Mouse (Mus musculus) hindbrain, embryonic 15.5 days (tissue): Measurements from ENCODE around the gene Ttc12. TPM values are rescaled to one million over a fixed set of nuclear protein-coding genes. Genes with fewer than 3 reads are reported as not detected.

ENCODE experiments used
- ATAC-seq: fragments of 200-750 bp; cut with Nextera tagmentation; 2 replicates; pipeline ENCODE4 v1.8.0; 2017; ENCODE audit warnings: low read depth, moderate number of reproducible peaks, moderate TSS enrichment; ENCODE audit not compliant: low FRiP score
- H3K27ac ChIP-seq: fragments of 300-500 bp; sonication (generic); replicated peaks from 2 replicates; pipeline ENCODE4 v1.5.1; 2015; ENCODE audit warnings: mild to moderate bottlenecking, inconsistent platforms
- H3K27me3 ChIP-seq: fragments of 300-500 bp; sonication (generic); 2 replicates; pipeline ENCODE4 v1.6.1; 2015; ENCODE audit warnings: control low read depth, inconsistent platforms
- H3K36me3 ChIP-seq: fragments of 300-500 bp; sonication (generic); 2 replicates; pipeline ENCODE4 v1.6.1; 2015; ENCODE audit warnings: control low read depth, inconsistent platforms
- H3K4me1 ChIP-seq: fragments of 300-500 bp; sonication (generic); replicated peaks from 2 replicates; pipeline ENCODE4 v1.6.1; 2015; ENCODE audit warnings: control low read depth, inconsistent platforms
- H3K4me2 ChIP-seq: fragments of 300-500 bp; sonication (generic); 2 replicates; pipeline ENCODE4 v1.6.1; 2015; ENCODE audit warnings: moderate library complexity, mild to moderate bottlenecking, inconsistent platforms
- H3K4me3 ChIP-seq: fragments of 300-500 bp; sonication (generic); 2 replicates; pipeline ENCODE4 v1.5.1; 2015; ENCODE audit warnings: mild to moderate bottlenecking, inconsistent platforms
- H3K9ac ChIP-seq: fragments of 300-500 bp; sonication (generic); 2 replicates; pipeline ENCODE4 v1.6.1; 2015; ENCODE audit warnings: inconsistent platforms
- H3K9me3 ChIP-seq: fragments of 300-500 bp; sonication (generic); 2 replicates; pipeline ENCODE4 v1.6.1; 2016; ENCODE audit warnings: control low read depth, inconsistent platforms
- WGBS: fragments of 180-500 bp; shearing (Covaris S2); methylation state at CpG from one replicate; pipeline ENCODE4 v1.1.7; 2015; 5-methylcytosine and 5-hydroxymethylcytosine counted together
- polyA plus RNA-seq: library from polyadenylated mRNA; unstranded; fragments of >200 nt; fragmentation: Nextera tagmentation; extraction: Ambion mirVana; gene quantifications from 2 replicates; pipeline ENCODE4 v1.2.1, GENCODE M21; 2015

The Ttc12 gene
- polyA plus RNA-seq, 1 experiment from 2014 or later = 2.3 TPM

GRCm38 (mm10) chr9:49442621-49443020 is 43.4 kb downstream of the Ttc12 start:
- Histone ChIP-seq H3K9ac (no peak overlapping the region), H3K4me3 (no peak overlapping the region), H3K27ac (no peak overlapping the region), H3K4me1 (no peaks in the 10 kb centered on the region), H3K27me3 (no peaks in the 10 kb centered on the region), H3K36me3 (no peaks in the 10 kb centered on the region), H3K9me3 (no peaks in the 10 kb centered on the region), H3K4me2 (no peak overlapping the region)
- ATAC-seq = no peak
- WGBS = 73% methylated on average over 3 of the region's 3 CpGs

DNA sequence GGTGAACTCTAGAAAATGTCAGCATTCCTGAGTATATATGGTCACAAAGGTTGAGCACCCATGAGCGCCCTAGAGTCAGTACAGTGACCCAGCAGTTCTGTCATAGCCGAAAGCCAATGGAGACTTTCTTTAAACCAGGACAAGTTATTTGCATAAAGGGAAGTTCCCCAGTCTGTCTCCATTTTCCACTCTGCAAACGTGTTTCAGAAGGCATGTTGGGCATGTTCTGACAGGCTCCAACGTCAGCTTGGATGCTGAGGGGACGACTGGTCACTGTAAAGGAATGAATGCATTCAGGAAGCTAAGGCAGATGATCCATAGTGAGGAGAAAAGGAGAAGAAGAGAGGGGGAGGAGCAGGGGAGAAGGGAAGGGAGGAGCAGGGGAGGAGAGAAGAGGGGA is 58.5 kb downstream of the Ttc12 start:
- no peak for ATAC-seq
- H3K4me2 ChIP-seq = no peak overlapping the region
- WGBS = 78% methylated on average over 5 of the region's 5 CpGs
- no peak overlapping the region for H3K9ac ChIP-seq
- H3K36me3 ChIP-seq = no peaks in the 10 kb centered on the region
- H3K4me1 ChIP-seq = no peaks in the 10 kb centered on the region
- H3K27ac ChIP-seq = no peak overlapping the region
- no peaks in the 10 kb centered on the region for H3K27me3 ChIP-seq
- no peaks in the 10 kb centered on the region for H3K9me3 ChIP-seq
- H3K4me3 ChIP-seq = no peak overlapping the region

DNA sequence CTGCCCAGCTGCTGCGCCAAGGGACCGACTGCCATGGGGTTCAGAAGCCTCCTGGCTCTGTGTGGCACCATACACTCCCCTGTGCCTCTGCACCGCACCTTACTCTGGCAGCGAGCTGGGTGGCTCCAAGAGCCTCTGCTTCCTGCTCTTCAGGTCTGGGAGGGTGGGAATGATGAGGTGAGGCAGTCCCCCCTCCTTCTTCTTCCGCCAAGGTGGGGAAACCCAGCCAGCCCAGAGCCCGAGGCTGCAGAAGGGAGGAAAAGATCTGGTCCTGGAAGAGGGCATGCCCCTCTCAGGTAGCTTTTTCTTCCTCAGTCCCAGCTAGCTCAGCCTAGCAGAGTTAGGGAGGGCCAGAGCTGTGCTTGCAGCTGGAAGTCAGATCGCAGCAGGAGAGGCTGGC is 59.1 kb downstream of the Ttc12 start, which contains the start of gene Ankk1:
Gene Ankk1, minus strand, starts transcription at position 101 of the 400 bp plus-strand sequence.
- H3K4me3 ChIP-seq = no peak within 1 kb of the TSS
- no peak within 1 kb of the TSS for H3K9ac ChIP-seq
- no peaks in the 10 kb centered on the region for H3K9me3 ChIP-seq
- ATAC-seq = no peak
- H3K4me2 ChIP-seq = no peak within 1 kb of the TSS
- no peaks in the 10 kb centered on the region for H3K4me1 ChIP-seq
- WGBS = 81% methylated on average over 7 of the region's 7 CpGs
- H3K36me3 ChIP-seq = no peaks in the 10 kb centered on the region
- H3K27ac ChIP-seq = no peak within 1 kb of the TSS
- H3K27me3 ChIP-seq = no peaks in the 10 kb centered on the region

- no peak for ATAC-seq
- Histone ChIP-seq H3K4me3 (no peak overlapping the region), H3K4me2 (no peak overlapping the region), H3K4me1 (no peaks in the 10 kb centered on the region), H3K36me3 (no peaks in the 10 kb centered on the region), H3K27ac (no peak overlapping the region), H3K9me3 (no peaks in the 10 kb centered on the region), H3K9ac (no peak overlapping the region), H3K27me3 (no peaks in the 10 kb centered on the region)
- WGBS = 38% methylated on average over 1 of the region's 1 CpGs
These were observed 60.4 kb downstream of the Ttc12 start for GRCm38 (mm10) chr9:49425585-49425984.

- Histone ChIP-seq H3K9ac (no peak overlapping the region), H3K4me1 (no peaks in the 10 kb centered on the region), H3K27ac (no peak overlapping the region), H3K36me3 (no peaks in the 10 kb centered on the region), H3K4me2 (no peak overlapping the region), H3K4me3 (no peak overlapping the region), H3K27me3 (no peaks in the 10 kb centered on the region), H3K9me3 (no peaks in the 10 kb centered on the region)
- ATAC-seq = no peak
- WGBS = 91% methylated on average over 5 of the region's 5 CpGs
These were observed 62.2 kb downstream of the Ttc12 start for GRCm38 (mm10) chr9:49423866-49424265.

DNA sequence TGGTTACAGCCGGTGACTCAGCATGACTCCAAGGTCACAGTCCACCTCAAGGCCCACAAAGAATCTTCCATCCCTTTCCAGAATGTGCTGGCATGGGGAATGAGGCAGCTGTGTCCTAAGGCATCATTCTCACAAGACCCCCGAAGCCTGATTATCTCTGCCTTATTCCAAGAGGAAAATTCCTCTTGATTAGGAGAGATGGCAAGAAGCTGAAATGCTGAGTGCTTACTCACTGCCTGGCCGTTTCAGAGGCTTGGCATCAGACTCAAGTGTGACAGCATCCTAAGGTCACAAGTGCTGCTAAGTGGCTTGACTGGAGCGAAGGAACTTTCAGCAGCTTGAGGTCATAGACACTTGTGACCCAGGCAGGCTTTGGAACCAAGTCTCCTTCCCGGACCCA is 75.4 kb downstream of the Ttc12 start:
- Histone ChIP-seq H3K4me2 (no peak overlapping the region), H3K9ac (no peak overlapping the region), H3K27me3 (no peaks in the 10 kb centered on the region), H3K36me3 (no peaks in the 10 kb centered on the region), H3K4me1 (no peaks in the 10 kb centered on the region), H3K27ac (no peak overlapping the region), H3K4me3 (no peak overlapping the region), H3K9me3 (no peaks in the 10 kb centered on the region)
- ATAC-seq = no peak
- WGBS = 95% methylated on average over 5 of the region's 5 CpGs

GRCm38 (mm10) chr9:49407028-49407427 is 79.0 kb downstream of the Ttc12 start:
- no peak overlapping the region for H3K9ac ChIP-seq
- H3K4me1 ChIP-seq = no peaks in the 10 kb centered on the region
- 87% methylated on average over 5 of the region's 5 CpGs for WGBS
- H3K27me3 ChIP-seq = no peaks in the 10 kb centered on the region
- no peaks in the 10 kb centered on the region for H3K36me3 ChIP-seq
- no peak overlapping the region for H3K4me2 ChIP-seq
- no peak overlapping the region for H3K27ac ChIP-seq
- no peak for ATAC-seq
- no peak overlapping the region for H3K4me3 ChIP-seq
- H3K9me3 ChIP-seq = no peaks in the 10 kb centered on the region

- no peak for ATAC-seq
- H3K27ac ChIP-seq = no peak overlapping the region
- no peak overlapping the region for H3K4me3 ChIP-seq
- H3K4me2 ChIP-seq = no peak overlapping the region
- no peaks in the 10 kb centered on the region for H3K9me3 ChIP-seq
- H3K9ac ChIP-seq = no peak overlapping the region
- no peaks in the 10 kb centered on the region for H3K4me1 ChIP-seq
- WGBS = 76% methylated on average over 2 of the region's 2 CpGs
- H3K36me3 ChIP-seq = no peaks in the 10 kb centered on the region
- H3K27me3 ChIP-seq = no peaks in the 10 kb centered on the region
These were observed 82.3 kb downstream of the Ttc12 start for GRCm38 (mm10) chr9:49403711-49404110.

DNA sequence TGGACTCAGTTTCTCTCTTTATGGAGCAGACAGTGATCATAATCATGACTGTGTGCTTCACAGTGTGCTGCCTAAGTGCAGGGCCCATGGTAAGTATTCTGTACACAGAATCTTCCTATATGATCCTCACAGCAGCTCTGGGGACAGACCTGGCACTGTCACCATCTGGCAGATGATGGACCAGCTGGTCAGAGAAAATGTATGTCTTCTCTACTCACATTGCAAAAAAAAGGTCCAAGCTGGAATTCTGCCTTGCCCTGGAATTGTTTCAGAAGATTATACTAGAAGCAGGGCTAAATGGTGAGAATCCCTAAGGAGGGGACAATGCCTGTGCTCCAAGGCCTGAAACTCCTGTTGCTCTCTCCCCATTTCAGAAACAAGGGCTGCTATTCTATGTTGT is 90.0 kb downstream of the Ttc12 start:
- no peak overlapping the region for H3K4me3 ChIP-seq
- H3K36me3 ChIP-seq = no peaks in the 10 kb centered on the region
- no peak overlapping the region for H3K4me2 ChIP-seq
- no peaks in the 10 kb centered on the region for H3K27me3 ChIP-seq
- ATAC-seq = no peak
- H3K9me3 ChIP-seq = no peaks in the 10 kb centered on the region
- no peaks in the 10 kb centered on the region for H3K4me1 ChIP-seq
- no peak overlapping the region for H3K27ac ChIP-seq
- no peak overlapping the region for H3K9ac ChIP-seq

DNA sequence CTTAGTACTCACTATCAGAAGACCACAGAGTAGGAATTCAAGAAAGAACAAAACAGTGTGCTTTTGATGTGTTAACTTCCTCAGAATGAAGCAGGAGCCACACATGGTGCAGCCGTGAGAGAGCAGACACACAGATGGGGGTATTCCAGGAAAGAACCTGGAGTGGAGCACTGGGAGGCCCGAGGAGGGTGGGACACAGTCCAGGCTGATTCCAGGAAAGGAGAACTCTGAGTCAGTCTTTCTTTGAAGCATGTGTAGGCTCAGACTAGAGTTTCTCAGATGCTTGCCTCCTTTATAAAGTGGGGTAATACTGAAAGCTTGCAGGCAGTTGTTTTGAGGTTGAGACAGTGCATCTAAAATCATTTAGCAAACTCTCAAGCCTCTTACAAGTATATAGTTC is 93.8 kb downstream of the Ttc12 start:
- H3K4me2 ChIP-seq = no peak overlapping the region
- H3K36me3 ChIP-seq = no peaks in the 10 kb centered on the region
- H3K4me1 ChIP-seq = no peaks in the 10 kb centered on the region
- ATAC-seq = no peak
- no peaks in the 10 kb centered on the region for H3K27me3 ChIP-seq
- H3K9me3 ChIP-seq = no peaks in the 10 kb centered on the region
- H3K9ac ChIP-seq = no peak overlapping the region
- WGBS = 67% methylated on average over 2 of the region's 2 CpGs
- no peak overlapping the region for H3K4me3 ChIP-seq
- H3K27ac ChIP-seq = no peak overlapping the region

Other genes with a start within 250 kb of the Ttc12 start
- 0.56 TPM in 1 of 2 replicates, not detected in the other for gene Gm4894, start 235.7 kb downstream of the Ttc12 start, polyA plus RNA-seq
- 5.8 and 6.8 TPM in 2 replicates for gene Drd2, start 145.6 kb downstream of the Ttc12 start, polyA plus RNA-seq
- gene Ankk1, start 59.2 kb downstream of the Ttc12 start, polyA plus RNA-seq = not detected in 2 replicates